Mouse (Mus musculus) liver, postnatal 0 days (tissue): Measurements from ENCODE around the gene Gmds. TPM values are rescaled to one million over a fixed set of nuclear protein-coding genes. Genes with fewer than 3 reads are reported as not detected.

ENCODE experiments used
- ATAC-seq: fragments of 200-750 bp; cut with Nextera tagmentation; 2 replicates; pipeline ENCODE4 v1.8.0; 2017; ENCODE audit warnings: mild to moderate bottlenecking, moderate library complexity
- DNase-seq: peaks from one replicate; pipeline ENCODE4 v3.0.0-alpha.2; 2016
- H3K27ac ChIP-seq: fragments of 300-500 bp; sonication (generic); 2 replicates; pipeline ENCODE4 v1.5.1; 2014; ENCODE audit warnings: antibody characterized with exemption, moderate library complexity, mild to moderate bottlenecking, low read depth
- H3K27me3 ChIP-seq: fragments of 300-500 bp; sonication (generic); 2 replicates; pipeline ENCODE4 v1.6.1; 2014; ENCODE audit warnings: low read length, control low read depth, mixed read lengths; ENCODE audit not compliant: insufficient read depth
- H3K36me3 ChIP-seq: fragments of 300-500 bp; sonication (generic); replicated peaks from 2 replicates; pipeline ENCODE4 v1.6.1; 2014; ENCODE audit warnings: mild to moderate bottlenecking, control low read depth, low read length, moderate library complexity, mixed read lengths; ENCODE audit not compliant: insufficient read depth
- H3K4me1 ChIP-seq: fragments of 300-500 bp; sonication (generic); 2 replicates; pipeline ENCODE4 v1.6.1; 2014; ENCODE audit warnings: antibody characterized with exemption, mild to moderate bottlenecking, control low read depth; ENCODE audit not compliant: insufficient read depth
- H3K4me2 ChIP-seq: fragments of 300-500 bp; sonication (generic); 2 replicates; pipeline ENCODE4 v1.6.1; 2014; ENCODE audit warnings: low read depth, mild to moderate bottlenecking, low read length, moderate library complexity, mixed read lengths
- H3K4me3 ChIP-seq: fragments of 300-500 bp; sonication (generic); 2 replicates; pipeline ENCODE4 v1.5.1; 2014; ENCODE audit warnings: low read depth, low read length
- H3K9ac ChIP-seq: fragments of 300-500 bp; sonication (generic); replicated peaks from 2 replicates; pipeline ENCODE4 v1.6.1; 2014; ENCODE audit warnings: mild to moderate bottlenecking, moderate library complexity
- H3K9me3 ChIP-seq: fragments of 300-500 bp; sonication (generic); 2 replicates; pipeline ENCODE4 v1.6.1; 2016; ENCODE audit warnings: mild to moderate bottlenecking, control low read depth, low read length, mixed read lengths
- CTCF ChIP-seq: sonication (generic); IDR thresholded peaks from 2 replicates; pipeline ENCODE4 v1.5.1; 2016; ENCODE audit warnings: antibody characterized with exemption, low read depth
- EP300 ChIP-seq: IDR thresholded peaks from 2 replicates; pipeline ENCODE4 v1.6.1; 2016; ENCODE audit warnings: antibody characterized with exemption, low read depth, mild to moderate bottlenecking
- WGBS: fragments of 180-500 bp; shearing (Covaris S2); extraction: QIAGEN DNeasy Blood & Tissue Kit; methylation state at CpG from one replicate; pipeline ENCODE4 v1.1.7; 2014; ENCODE audit not compliant: insufficient replicate concordance; 5-methylcytosine and 5-hydroxymethylcytosine counted together
- polyA plus RNA-seq: library from polyadenylated mRNA; unstranded; fragments of >200 nt; fragmentation: Nextera tagmentation; extraction: Ambion mirVana; gene quantifications from 2 replicates; pipeline ENCODE4 v1.2.1, GENCODE M21; 2015

The Gmds gene
- polyA plus RNA-seq, 1 experiment from 2014 or later, result 4.9 TPM

DNA sequence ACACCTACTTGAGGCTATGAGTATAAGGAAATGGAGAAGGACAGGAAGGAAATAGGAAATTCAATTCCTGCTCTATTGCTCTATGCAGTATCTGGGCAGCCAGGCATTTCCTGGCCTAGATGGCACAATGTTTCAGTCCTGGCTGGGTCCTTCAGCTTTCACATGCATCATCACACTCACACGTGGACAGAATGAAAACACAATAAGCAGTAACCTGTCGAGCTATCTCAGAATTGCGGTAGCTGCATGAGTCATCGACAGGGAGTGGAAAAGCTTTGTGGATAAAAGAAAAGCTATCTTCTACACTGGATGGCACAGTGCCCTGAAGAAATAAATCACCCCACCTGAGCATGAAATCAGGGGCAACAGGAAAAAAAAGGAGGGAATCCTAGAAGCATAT is 96.3 kb downstream of the Gmds start:
- WGBS, result 64% methylated on average over 4 of the region's 4 CpGs
- Histone ChIP-seq H3K27me3 (no peaks in the 10 kb centered on the region), H3K36me3 (no peaks in the 10 kb centered on the region), H3K4me1 (no peaks in the 10 kb centered on the region), H3K4me3 (no peak overlapping the region), H3K9ac (no peak overlapping the region), H3K9me3 (no peaks in the 10 kb centered on the region), H3K4me2 (no peak overlapping the region), H3K27ac (no peak overlapping the region)
- ATAC-seq, result no peak
- no peak for DNase-seq
- TF ChIP-seq EP300 (no peak), CTCF (no peak)

DNA sequence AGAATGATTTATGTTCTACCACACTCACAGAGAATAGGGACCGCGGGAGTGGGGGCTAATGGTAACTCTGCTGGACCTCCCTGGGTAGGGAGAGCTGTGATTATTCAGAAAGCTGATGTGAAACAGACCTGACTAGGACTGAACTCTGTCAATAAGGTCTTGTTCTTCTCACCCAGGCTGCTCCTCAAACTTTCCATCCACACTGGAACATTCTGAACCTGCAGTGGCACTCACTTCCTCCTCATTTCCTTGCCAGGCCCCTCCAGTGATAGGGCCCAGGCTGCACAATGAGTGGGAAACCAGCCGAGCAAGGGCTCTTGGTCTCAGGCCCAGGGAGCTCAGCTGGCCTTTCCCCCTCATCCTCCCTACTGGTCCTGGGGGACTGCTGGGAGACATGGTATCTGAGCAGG is 102.3 kb downstream of the Gmds start:
- DNase-seq, result no peak
- H3K4me3 ChIP-seq, result no peak overlapping the region
- no peaks in the 10 kb centered on the region for H3K27me3 ChIP-seq
- no peaks in the 10 kb centered on the region for H3K36me3 ChIP-seq
- H3K9me3 ChIP-seq, result no peaks in the 10 kb centered on the region
- H3K27ac ChIP-seq, result no peak overlapping the region
- no peak overlapping the region for H3K4me2 ChIP-seq
- H3K4me1 ChIP-seq, result peaks cover 3% of the 10 kb centered on the region; the same call in 1 of the 2 replicates
- no peak overlapping the region for H3K9ac ChIP-seq
- 48% methylated on average over 3 of the region's 3 CpGs for WGBS
- TF ChIP-seq EP300, result 0 out of 2 replicates have a peak, but pooled peaks have one; percentile 4
- no peak for TF ChIP-seq CTCF
- ATAC-seq, result no peak

DNA sequence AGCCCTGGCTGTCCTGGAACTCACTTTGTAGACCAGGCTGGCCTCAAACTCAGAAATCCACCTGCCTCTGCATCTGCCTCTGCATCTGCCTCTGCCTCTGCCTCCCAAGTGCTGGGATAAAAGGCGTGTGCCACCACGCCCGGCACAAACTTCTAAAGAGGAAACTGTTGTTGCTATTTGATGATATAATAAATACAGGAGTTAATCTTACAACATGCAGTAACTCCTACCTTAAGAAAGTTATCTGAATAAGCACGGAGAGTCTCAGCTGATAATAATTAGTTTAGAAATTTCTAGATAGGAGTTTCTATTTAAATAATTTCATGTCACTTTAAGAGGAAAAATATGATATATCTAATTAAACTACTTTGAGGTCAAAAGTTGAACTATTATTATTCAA is 103.5 kb downstream of the Gmds start:
- no peaks in the 10 kb centered on the region for H3K36me3 ChIP-seq
- no peak overlapping the region for H3K4me3 ChIP-seq
- TF ChIP-seq CTCF (no peak), EP300 (no peak)
- H3K9ac ChIP-seq, result no peak overlapping the region
- no peak overlapping the region for H3K27ac ChIP-seq
- H3K4me2 ChIP-seq, result no peak overlapping the region
- DNase-seq, result no peak
- ATAC-seq, result no peak
- H3K9me3 ChIP-seq, result no peaks in the 10 kb centered on the region
- peaks cover 3% of the 10 kb centered on the region; the same call in 1 of the 2 replicates for H3K4me1 ChIP-seq
- 44% methylated on average over 4 of the region's 4 CpGs for WGBS
- H3K27me3 ChIP-seq, result no peaks in the 10 kb centered on the region

DNA sequence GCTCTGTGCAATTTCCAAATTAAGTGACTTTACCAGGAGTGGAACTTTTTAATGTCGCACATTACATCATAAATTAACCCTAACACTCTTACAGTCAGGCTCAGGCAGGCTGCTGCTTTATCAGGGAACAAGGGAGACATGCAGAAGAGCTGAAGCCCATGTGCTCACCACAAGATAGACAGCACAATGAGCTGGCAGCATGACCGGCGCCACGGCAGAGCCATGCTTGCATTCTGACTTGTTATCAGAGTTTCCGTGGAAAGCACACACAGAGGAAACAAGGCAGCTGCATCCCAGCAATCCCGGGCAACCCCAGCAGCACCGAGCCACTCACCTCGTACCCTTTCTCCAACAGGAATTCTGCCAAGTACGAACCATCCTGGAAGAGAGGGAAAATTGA is 104.5 kb downstream of the Gmds start:
- Histone ChIP-seq H3K27ac (no peak overlapping the region), H3K4me3 (no peak overlapping the region), H3K27me3 (no peaks in the 10 kb centered on the region), H3K9ac (no peak overlapping the region; the same call in 1 of the 2 replicates), H3K4me1 (peaks cover 3% of the 10 kb centered on the region; the same call in 1 of the 2 replicates), H3K36me3 (no peaks in the 10 kb centered on the region), H3K9me3 (no peaks in the 10 kb centered on the region), H3K4me2 (peak overlapping the region; percentile 22; the same call in 1 of the 2 replicates)
- TF ChIP-seq CTCF, result no peak
- peak; percentile 64 for TF ChIP-seq EP300
- peak; percentile 85 for ATAC-seq
- DNase-seq, result peak; percentile 36
- 43% methylated on average over 9 of the region's 9 CpGs for whole genome bisulfite sequencing

DNA sequence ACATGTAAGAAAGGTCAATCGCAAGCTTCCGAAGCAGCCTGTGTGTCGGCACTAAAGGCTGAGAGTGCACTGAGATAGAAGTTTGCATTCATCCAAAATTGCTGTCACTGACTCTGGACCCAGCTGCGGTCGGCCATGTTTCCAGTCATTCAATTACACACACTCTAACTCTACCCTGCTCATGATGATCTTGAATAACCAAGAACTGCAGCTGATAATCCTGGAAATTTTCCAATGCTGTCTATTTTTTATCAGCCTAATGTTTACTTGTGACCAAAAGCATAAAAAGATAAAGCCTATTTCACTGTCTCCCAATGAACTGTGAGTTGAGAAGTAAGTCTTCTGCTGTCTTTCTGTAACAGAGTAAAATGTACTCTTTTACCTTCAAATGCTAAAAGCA is 106.1 kb downstream of the Gmds start:
- Histone ChIP-seq H3K36me3 (no peaks in the 10 kb centered on the region), H3K9ac (no peak overlapping the region), H3K4me3 (no peak overlapping the region), H3K27ac (no peak overlapping the region), H3K9me3 (no peaks in the 10 kb centered on the region), H3K27me3 (no peaks in the 10 kb centered on the region), H3K4me2 (no peak overlapping the region), H3K4me1 (peaks cover 3% of the 10 kb centered on the region; the same call in 1 of the 2 replicates)
- ATAC-seq, result no peak
- WGBS, result 72% methylated on average over 5 of the region's 5 CpGs
- TF ChIP-seq EP300, result no peak
- no peak for TF ChIP-seq CTCF
- DNase-seq, result no peak

DNA sequence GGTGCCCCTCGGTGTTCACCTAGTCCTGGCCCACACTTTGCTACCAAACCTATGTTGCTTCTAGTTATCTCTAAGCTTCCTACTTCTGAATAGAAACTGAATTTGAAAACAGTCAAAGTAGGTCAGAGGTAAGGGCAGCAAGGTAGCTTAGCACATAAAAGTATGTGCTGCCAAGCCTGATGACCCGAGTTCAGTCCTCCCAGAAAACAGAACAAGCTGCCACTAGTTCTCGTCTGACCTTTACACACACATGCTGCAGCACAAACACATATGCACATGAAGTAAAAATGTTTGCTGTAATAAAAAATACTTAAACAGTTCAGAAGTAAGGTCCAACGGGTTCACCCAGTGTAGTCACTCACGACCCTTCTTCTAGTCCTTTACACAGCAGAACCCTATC is 106.6 kb downstream of the Gmds start:
- no peaks in the 10 kb centered on the region for H3K27me3 ChIP-seq
- no peak for DNase-seq
- H3K4me2 ChIP-seq, result no peak overlapping the region
- 76% methylated on average over 5 of the region's 5 CpGs for WGBS
- TF ChIP-seq EP300, result no peak
- TF ChIP-seq CTCF, result no peak
- no peak overlapping the region for H3K27ac ChIP-seq
- H3K9me3 ChIP-seq, result no peaks in the 10 kb centered on the region
- peaks cover 3% of the 10 kb centered on the region; the same call in 1 of the 2 replicates for H3K4me1 ChIP-seq
- no peaks in the 10 kb centered on the region for H3K36me3 ChIP-seq
- no peak overlapping the region for H3K4me3 ChIP-seq
- H3K9ac ChIP-seq, result no peak overlapping the region
- ATAC-seq, result no peak; the same call in 1 of the 2 replicates
